Mouse (Mus musculus) brain, embryonic 14.5 days (tissue): ENCODE results near the gene Ndufs3. TPM values are rescaled to one million over a fixed set of nuclear protein-coding genes. Genes with fewer than 3 reads are reported as not detected.
"Not testable (repeated sequence)": the region's sequence is repeated elsewhere in the genome, so short reads cannot be mapped to it uniquely, and the experiment has no call there.

Experiments used
- DNase-seq: peaks from one replicate; pipeline ENCODE4 v3.0.0-alpha.2; 2011; ENCODE audit warnings: low read depth
- CTCF ChIP-seq: fragments of 200-500 bp; IDR thresholded peaks from 2 replicates; pipeline ENCODE4 v1.5.1; 2012; ENCODE audit warnings: inconsistent platforms, mild to moderate bottlenecking, moderate library complexity, borderline replicate concordance; ENCODE audit not compliant: insufficient read depth, insufficient read length; ENCODE audit errors: extremely low read depth
- POLR2A ChIP-seq: fragments of 200-500 bp; IDR thresholded peaks from 2 replicates; pipeline ENCODE4 v1.6.1; 2012; ENCODE audit warnings: mild to moderate bottlenecking, inconsistent platforms, borderline replicate concordance; ENCODE audit not compliant: poor library complexity, insufficient read depth, insufficient read length, severe bottlenecking; ENCODE audit errors: extremely low read depth
- polyA plus RNA-seq: library from polyadenylated mRNA; depleted of rRNA; stranded (reverse); fragments of >200 nt; gene quantifications from 2 replicates; pipeline ENCODE4 v1.2.3, GENCODE M21; 2012

The Ndufs3 gene
- polyA plus RNA-seq, 1 experiment = 144 TPM

- DNase-seq = no peak
- no peak for TF ChIP-seq CTCF
Observed at GRCm38 (mm10) chr2:90922636-90923035, 18.0 kb upstream of the Ndufs3 start.

GRCm38 (mm10) chr2:90921178-90921577 lies 16.6 kb upstream of the Ndufs3 start:
- no peak for TF ChIP-seq POLR2A
- TF ChIP-seq CTCF = no peak
- DNase-seq = no peak

- DNase-seq = peak; percentile 25
- no peak for TF ChIP-seq POLR2A
- TF ChIP-seq CTCF = no peak
Observed at GRCm38 (mm10) chr2:90917999-90918698, 13.5 kb upstream of the Ndufs3 start.

- TF ChIP-seq CTCF (no peak), POLR2A (peak; percentile 50; the same call in 1 of the 2 replicates)
- peak; percentile 68 for DNase-seq
Observed at GRCm38 (mm10) chr2:90917233-90917998, 12.8 kb upstream of the Ndufs3 start.

GRCm38 (mm10) chr2:90916560-90917232 lies 12.1 kb upstream of the Ndufs3 start:
- TF ChIP-seq POLR2A (no peak), CTCF (no peak)
- DNase-seq = peak; percentile 63

GRCm38 (mm10) chr2:90915516-90915915 lies 10.9 kb upstream of the Ndufs3 start:
- DNase-seq = no peak
- TF ChIP-seq POLR2A = no peak
- no peak for TF ChIP-seq CTCF

- peak; percentile 66 for DNase-seq
- TF ChIP-seq CTCF (no peak), POLR2A (no peak)
Observed at GRCm38 (mm10) chr2:90913671-90914070, 9.0 kb upstream of the Ndufs3 start.

GRCm38 (mm10) chr2:90911668-90912067 lies 7.0 kb upstream of the Ndufs3 start:
- TF ChIP-seq POLR2A = no peak
- no peak for DNase-seq

GRCm38 (mm10) chr2:90910861-90911260 lies 6.2 kb upstream of the Ndufs3 start:
- TF ChIP-seq CTCF (no peak), POLR2A (no peak)
- no peak for DNase-seq

GRCm38 (mm10) chr2:90906721-90907120 lies 2.1 kb upstream of the Ndufs3 start:
- no peak for DNase-seq
- TF ChIP-seq POLR2A (no peak), CTCF (no peak)

- TF ChIP-seq POLR2A = no peak
- no peak for DNase-seq
Observed at GRCm38 (mm10) chr2:90904856-90905224, 213 bp upstream of the Ndufs3 start.

- TF ChIP-seq CTCF (no peak), POLR2A (no peak)
- DNase-seq = no peak
Observed at GRCm38 (mm10) chr2:90903398-90903797, 1.2 kb downstream of the Ndufs3 start.

- DNase-seq = not testable (repeated sequence)
Observed at GRCm38 (mm10) chr2:90894299-90894677, 10.3 kb downstream of the Ndufs3 start.
